Mouse (Mus musculus) naive thymus-derived CD4-positive, alpha-beta T cell, adult 2 months (primary cell): Measurements from ENCODE around the gene Spout1.

Source experiments
- DNase-seq: peaks from one replicate; pipeline ENCODE4 v3.0.0-alpha.2; 2011; ENCODE audit warnings: low read depth

Gene Spout1

GRCm38 (mm10) chr2:30128789-30129188 lies 49.5 kb downstream of the Spout1 start:
- peak; percentile 78 for DNase-seq

- peak; percentile 93 for DNase-seq
Observed at GRCm38 (mm10) chr2:30124472-30125274, 53.6 kb downstream of the Spout1 start, which contains the start of gene Zer1. Gene Zer1, minus strand, starts transcription at chr2:30124585.

GRCm38 (mm10) chr2:30123729-30124471 lies 54.4 kb downstream of the Spout1 start:
- DNase-seq = peak; percentile 83
